Mouse (Mus musculus) cerebellum, adult 2 months (tissue): ENCODE measurements around the gene Pdzd3. TPM values are rescaled to one million over a fixed set of nuclear protein-coding genes. Genes with fewer than 3 reads are reported as not detected.

ENCODE experiments used
- DNase-seq, 2 experiments: peaks; one replicate each; pipeline ENCODE4 v3.0.0; 2021
- H3K27ac ChIP-seq: fragments of 200-500 bp; 2 replicates; pipeline ENCODE4 v1.5.1; 2012; ENCODE audit warnings: low read length, control low read depth, inconsistent platforms; ENCODE audit not compliant: insufficient read depth
- H3K27me3 ChIP-seq: fragments of 200-500 bp; 2 replicates; pipeline ENCODE4 v1.6.1; 2012; ENCODE audit warnings: inconsistent platforms, mild to moderate bottlenecking, low read length, moderate library complexity; ENCODE audit not compliant: control insufficient read depth, insufficient read depth
- H3K4me1 ChIP-seq: fragments of 200-500 bp; 2 replicates; pipeline ENCODE4 v1.6.1; 2011; ENCODE audit warnings: low read length; ENCODE audit not compliant: control insufficient read depth, insufficient read depth
- H3K4me3 ChIP-seq: fragments of 200-500 bp; replicated peaks from 2 replicates; pipeline ENCODE3; 2011; ENCODE audit warnings: mild to moderate bottlenecking, low read depth, low read length, control low read depth; ENCODE audit not compliant: insufficient read depth
- CTCF ChIP-seq: fragments of 200-500 bp; IDR thresholded peaks from 2 replicates; pipeline ENCODE4 v1.5.1; 2011; ENCODE audit warnings: low read depth, mild to moderate bottlenecking, control low read depth, low read length, moderate library complexity, borderline replicate concordance; ENCODE audit not compliant: insufficient read depth
- POLR2A ChIP-seq: fragments of 200-500 bp; IDR thresholded peaks from 2 replicates; pipeline ENCODE4 v1.6.1; 2011; ENCODE audit warnings: low read length, control low read depth, borderline replicate concordance; ENCODE audit not compliant: insufficient read depth
- WGBS: fragments of 180-500 bp; shearing (Covaris S2); methylation state at CpG from one replicate; pipeline ENCODE4 v1.1.7; 2018; 5-methylcytosine and 5-hydroxymethylcytosine counted together
- polyA plus RNA-seq: library from polyadenylated mRNA; depleted of rRNA; stranded (reverse); fragments of >200 nt; gene quantifications from 2 replicates; pipeline ENCODE4 v1.2.3, GENCODE M21; 2012

Pdzd3 gene
- polyA plus RNA-seq, 1 experiment = 0.08 TPM

- TF ChIP-seq CTCF = no peak
- TF ChIP-seq POLR2A = no peak
- Histone ChIP-seq H3K27me3 (no peaks in the 10 kb centered on the region), H3K4me1 (no peaks in the 10 kb centered on the region), H3K27ac (no peak overlapping the region), H3K4me3 (no peak overlapping the region)
- DNase-seq = no peak
- WGBS = 78% methylated on average over 17 of the region's 17 CpGs
These were observed 12.6 kb downstream of the Pdzd3 start for GRCm38 (mm10) chr9:44238501-44239190.

DNA sequence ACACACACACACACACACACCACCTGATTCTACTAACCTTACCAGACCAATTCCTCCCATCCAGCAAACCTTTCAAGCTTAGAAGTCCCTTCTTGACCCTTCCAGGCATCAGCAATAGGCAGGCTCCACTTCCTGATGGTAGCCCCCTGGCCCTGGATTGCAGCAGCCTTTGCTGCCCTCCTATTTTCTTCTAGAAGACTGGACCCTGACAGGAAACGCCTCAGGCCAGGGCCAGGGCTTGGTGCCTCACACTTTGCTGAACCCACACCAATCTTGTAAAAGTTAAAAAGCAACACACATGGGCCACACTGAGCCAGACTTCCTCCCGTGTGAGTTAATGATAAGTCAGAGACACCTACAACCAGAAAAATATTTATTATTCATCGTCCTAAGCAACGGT lies 14.1 kb downstream of the Pdzd3 start:
- TF ChIP-seq POLR2A = no peak
- no peak for TF ChIP-seq CTCF
- Histone ChIP-seq H3K27me3 (no peaks in the 10 kb centered on the region), H3K4me1 (no peaks in the 10 kb centered on the region), H3K4me3 (no peak overlapping the region), H3K27ac (no peak overlapping the region)
- 86% methylated on average over 4 of the region's 4 CpGs for WGBS
- no peak for DNase-seq

GRCm38 (mm10) chr9:44236601-44237000 lies 14.7 kb downstream of the Pdzd3 start:
- no peak for TF ChIP-seq POLR2A
- TF ChIP-seq CTCF = no peak
- Histone ChIP-seq H3K27me3 (no peaks in the 10 kb centered on the region), H3K27ac (no peak overlapping the region), H3K4me1 (peaks cover 5% of the 10 kb centered on the region), H3K4me3 (no peak overlapping the region)
- 75% methylated on average over 4 of the region's 4 CpGs for WGBS
- no peak for DNase-seq

DNA sequence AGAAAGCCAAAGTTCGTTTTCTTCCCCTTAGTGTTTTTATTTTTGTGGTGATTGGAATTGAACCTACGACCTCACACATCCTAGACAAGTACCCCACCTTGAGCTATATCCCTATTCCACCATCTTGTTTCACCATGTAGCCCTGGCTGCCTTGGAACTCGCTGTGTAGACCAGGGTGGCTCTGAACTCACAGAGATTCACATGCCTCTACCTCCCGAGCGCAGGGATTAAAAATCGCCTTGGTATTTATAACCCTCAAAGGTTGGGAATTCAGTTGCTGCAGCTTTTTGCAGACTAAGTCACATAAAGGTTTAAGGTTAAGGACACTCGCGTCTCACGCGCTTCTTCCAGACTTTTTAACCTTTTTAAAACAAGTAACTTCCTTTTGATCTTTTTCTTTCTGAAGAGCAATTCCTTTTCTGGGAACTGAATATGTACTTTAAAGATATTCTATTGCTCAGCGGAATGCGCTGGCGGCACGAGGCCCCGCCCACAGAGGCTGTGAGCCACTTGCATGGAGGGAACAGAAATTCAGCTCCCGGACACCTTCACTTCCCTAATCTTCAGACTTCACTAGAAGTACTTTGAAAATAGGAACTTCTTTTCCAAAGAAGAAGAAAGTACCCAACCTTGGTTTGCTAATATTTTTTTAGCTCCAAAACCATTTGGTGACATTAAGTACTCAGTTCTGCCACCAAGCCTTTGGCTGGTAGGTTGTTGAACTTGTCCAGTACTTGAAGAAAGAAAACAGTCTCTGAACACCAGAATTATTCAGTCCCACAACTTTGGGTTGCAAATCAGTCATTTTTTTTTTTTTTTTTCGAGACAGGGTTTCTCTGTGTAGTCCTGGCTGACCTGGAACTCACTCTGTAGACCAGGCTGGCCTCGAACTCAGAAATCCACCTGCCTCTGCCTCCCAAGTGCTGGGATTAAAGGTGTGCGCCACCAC lies 16.5 kb downstream of the Pdzd3 start:
- H3K27me3 ChIP-seq = no peaks in the 10 kb centered on the region
- peak overlapping the region; percentile 98 for H3K4me3 ChIP-seq
- H3K4me1 ChIP-seq = peaks cover 9% of the 10 kb centered on the region
- DNase-seq = peak in 1 of 2 experiments; percentile 30
- TF ChIP-seq CTCF (no peak), POLR2A (no peak)
- peak overlapping the region; percentile 18; the same call in 1 of the 2 replicates for H3K27ac ChIP-seq
- 31% methylated on average over 19 of the region's 19 CpGs for WGBS

DNA sequence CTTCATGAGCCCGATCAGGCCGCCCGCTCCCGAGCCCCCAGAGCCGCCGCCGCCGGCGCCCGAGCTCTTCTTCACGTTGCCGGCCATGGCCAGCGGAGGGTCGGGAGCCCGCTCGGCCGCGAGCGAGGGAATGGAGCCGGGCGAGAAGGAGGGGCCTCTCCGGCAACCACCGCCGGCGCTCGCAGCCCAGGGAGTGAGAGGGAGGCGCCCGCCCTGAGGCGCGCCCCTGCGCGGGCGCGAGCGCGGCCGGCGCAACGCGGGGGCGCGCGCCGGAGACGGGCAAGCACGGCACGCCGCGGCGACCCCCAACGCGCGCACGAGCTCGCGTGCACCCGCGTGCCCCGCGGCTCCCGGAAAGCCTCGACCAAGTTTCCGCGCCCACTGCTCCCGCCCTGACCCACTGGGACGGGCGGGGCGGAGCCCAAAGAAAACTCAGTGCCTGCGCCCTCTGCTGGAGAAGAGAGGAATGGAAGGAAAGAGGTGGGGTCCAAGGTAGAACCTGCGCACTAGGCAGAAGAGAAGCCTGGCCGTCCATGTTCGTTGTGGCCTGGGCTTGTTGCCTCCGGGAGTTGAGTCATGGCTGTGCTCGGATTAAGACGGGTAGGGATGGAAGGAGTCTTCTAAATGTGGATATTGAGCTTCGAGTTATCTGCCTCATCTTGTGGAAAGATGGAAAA lies 17.3 kb downstream of the Pdzd3 start, which contains the start of gene Cbl:
Gene Cbl, minus strand, starts transcription at position 248 of the 677 bp plus-strand sequence.
- no peaks in the 10 kb centered on the region for H3K27me3 ChIP-seq
- H3K4me3 ChIP-seq = peak within 1 kb of the TSS; percentile 98
- peak; percentile 97 to 99 for DNase-seq
- peaks cover 9% of the 10 kb centered on the region for H3K4me1 ChIP-seq
- WGBS = under 1% methylated on average over 75 of the region's 76 CpGs
- H3K27ac ChIP-seq = peak within 1 kb of the TSS; percentile 82
- TF ChIP-seq CTCF (peak; percentile 87), POLR2A (peak; percentile 32; the same call in 1 of the 2 replicates)

- H3K27ac ChIP-seq = peak overlapping the region; percentile 82
- H3K4me1 ChIP-seq = peaks cover 9% of the 10 kb centered on the region
- H3K27me3 ChIP-seq = no peaks in the 10 kb centered on the region
- H3K4me3 ChIP-seq = peak overlapping the region; percentile 98
- 1% methylated on average over 40 of the region's 40 CpGs for WGBS
- no peak for TF ChIP-seq POLR2A
- no peak for TF ChIP-seq CTCF
- DNase-seq = no peak
These were observed 18.1 kb downstream of the Pdzd3 start for GRCm38 (mm10) chr9:44233021-44233801.

- DNase-seq = no peak
- H3K4me1 ChIP-seq = peaks cover 9% of the 10 kb centered on the region
- TF ChIP-seq CTCF (no peak), POLR2A (no peak)
- no peak overlapping the region for H3K4me3 ChIP-seq
- no peak overlapping the region for H3K27ac ChIP-seq
- H3K27me3 ChIP-seq = no peaks in the 10 kb centered on the region
These were observed 19.7 kb downstream of the Pdzd3 start for GRCm38 (mm10) chr9:44231609-44232008.
